Mouse (Mus musculus): ENCODE results near the gene Rcan1. TPM values are rescaled to one million over a fixed set of nuclear protein-coding genes. Genes with fewer than 3 reads are reported as not detected.

The Rcan1 gene
- polyA plus RNA-seq, 1 experiment: 20.2 TPM

- no peaks in the 10 kb centered on the region for H3K27me3 ChIP-seq (ENCODE audit: control insufficient read depth, insufficient read depth, insufficient read length)
- no peaks in the 10 kb centered on the region for H3K79me2 ChIP-seq (ENCODE audit: control insufficient read depth, insufficient read depth)
- H3ac ChIP-seq (ENCODE audit: control insufficient read depth, insufficient read length): no peak overlapping the region
- no peaks in the 10 kb centered on the region for H3K36me3 ChIP-seq (ENCODE audit: control insufficient read depth, insufficient read depth)
- no peak for TF ChIP-seq MAX (IDR thresholded peaks at IDR 0.05; ENCODE audit: low read depth)
- TF ChIP-seq CEBPB (IDR thresholded peaks at IDR 0.05; ENCODE audit: insufficient read depth, poor library complexity, severe bottlenecking): no peak
- no peak for TF ChIP-seq POLR2AphosphoS2 (IDR thresholded peaks at IDR 0.05; ENCODE audit: insufficient read length, low read depth)
- TF ChIP-seq POLR2A (IDR thresholded peaks at IDR 0.05; ENCODE audit: insufficient read length, low read depth): no peak
- TF ChIP-seq TCF3 (IDR thresholded peaks at IDR 0.05; ENCODE audit: insufficient read length, low read depth): no peak
- TF ChIP-seq MYOD1 (IDR thresholded peaks at IDR 0.05; ENCODE audit: control insufficient read depth in 1 of 3, insufficient read length in 2 of 3, low read depth in 2 of 3): no peak
- no peak for TF ChIP-seq TCF12 (IDR thresholded peaks at IDR 0.05; ENCODE audit: insufficient read depth, poor library complexity, severe bottlenecking)
- no peak overlapping the region for H3K4me3 ChIP-seq
- no peak overlapping the region for H3K4me2 ChIP-seq (ENCODE audit: low read depth)
These were observed 41.2 kb upstream of the Rcan1 start for GRCm38 (mm10) chr16:92511773-92512391.

DNA sequence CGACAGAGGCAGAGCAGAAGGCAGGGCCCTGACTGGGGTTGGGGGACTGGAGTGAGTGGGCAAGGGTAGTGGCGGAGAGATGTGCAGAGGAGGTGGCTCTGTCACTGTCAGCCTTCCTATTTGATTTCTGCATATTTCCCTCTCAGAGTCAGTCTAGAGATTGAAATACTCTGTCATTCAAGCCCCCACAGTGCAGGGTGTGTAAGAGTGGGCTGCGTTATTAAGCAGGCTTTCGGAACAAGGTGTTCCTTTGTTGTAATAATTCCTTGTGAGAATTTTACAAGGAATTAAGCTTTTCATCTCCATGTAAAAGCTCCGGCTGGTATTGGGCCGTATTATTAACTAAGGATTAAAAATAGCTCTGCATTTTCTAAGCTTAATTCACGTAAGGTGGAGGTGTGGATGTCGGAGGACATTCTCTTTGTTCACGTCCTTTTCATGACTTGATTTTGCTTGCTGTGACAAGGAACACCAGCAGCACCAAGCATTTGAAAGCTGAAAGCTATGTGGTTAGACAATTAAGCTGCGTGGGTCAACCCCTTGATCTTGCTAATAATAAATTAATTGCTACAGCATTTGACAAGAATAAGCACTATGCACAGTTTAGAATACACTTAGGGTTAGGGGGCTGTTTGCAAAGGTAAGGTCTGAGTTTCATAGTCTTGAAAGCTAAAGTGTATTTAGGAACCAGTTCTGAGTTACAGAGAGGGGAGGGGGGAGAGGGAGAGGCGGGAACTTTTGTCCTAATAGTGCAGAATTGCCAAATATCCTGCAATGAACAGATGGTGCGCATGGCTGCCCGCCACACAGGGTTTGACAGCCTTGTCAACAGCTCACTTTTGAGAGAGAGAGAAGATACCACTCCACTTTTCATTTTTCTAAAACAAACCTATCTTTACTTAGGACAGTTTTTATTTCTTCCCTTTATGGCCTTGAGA, 40.4 kb upstream of the Rcan1 start:
- no peak overlapping the region for H3ac ChIP-seq (ENCODE audit: control insufficient read depth, insufficient read length)
- no peak overlapping the region for H3K4me2 ChIP-seq (ENCODE audit: low read depth)

DNA sequence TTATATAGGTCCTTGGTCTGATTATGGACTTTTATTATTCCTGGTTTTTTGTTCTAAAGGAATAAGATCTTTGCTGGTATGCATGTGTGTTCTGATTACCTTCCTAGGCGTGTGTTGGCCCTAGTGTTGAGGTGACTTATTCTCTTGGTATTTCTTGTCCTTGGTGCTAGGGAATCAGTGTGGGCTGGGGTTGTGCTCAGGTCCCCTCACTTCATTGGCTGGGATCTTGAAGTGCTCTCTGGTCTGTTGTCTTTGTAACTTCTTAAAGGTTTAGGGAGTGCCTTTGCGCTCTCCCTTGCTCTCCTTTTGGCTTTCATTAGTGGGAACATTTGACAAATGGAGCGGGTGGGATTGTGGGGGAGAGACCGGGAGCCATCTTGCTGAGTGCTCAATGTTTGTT, 36.9 kb upstream of the Rcan1 start:
- no peak overlapping the region for H3K4me2 ChIP-seq (ENCODE audit: low read depth)
- H3K27me3 ChIP-seq (ENCODE audit: control insufficient read depth, insufficient read depth, insufficient read length): no peaks in the 10 kb centered on the region
- no peak overlapping the region for H3K4me3 ChIP-seq
- TF ChIP-seq REST (IDR thresholded peaks at IDR 0.05; ENCODE audit: insufficient read depth, insufficient read length) (no peak), SRF (IDR thresholded peaks at IDR 0.05; ENCODE audit: control insufficient read depth, insufficient read length, low read depth) (no peak), CEBPB (IDR thresholded peaks at IDR 0.05; ENCODE audit: insufficient read depth, poor library complexity, severe bottlenecking) (no peak), MYOD1 (IDR thresholded peaks at IDR 0.05; ENCODE audit: control insufficient read depth in 1 of 3, insufficient read length in 2 of 3, low read depth in 2 of 3) (no peak), MYOG (IDR thresholded peaks at IDR 0.05; ENCODE audit: control insufficient read depth in 1 of 3, insufficient read depth in 1 of 3, insufficient read length in 2 of 3, low read depth in 2 of 3) (no peak), TCF3 (IDR thresholded peaks at IDR 0.05; ENCODE audit: insufficient read length, low read depth) (no peak), TCF12 (IDR thresholded peaks at IDR 0.05; ENCODE audit: insufficient read depth, poor library complexity, severe bottlenecking) (no peak)
- no peaks in the 10 kb centered on the region for H3K79me2 ChIP-seq (ENCODE audit: control insufficient read depth, insufficient read depth)
- no peak overlapping the region for H3ac ChIP-seq (ENCODE audit: control insufficient read depth, insufficient read length)
- H3K36me3 ChIP-seq (ENCODE audit: control insufficient read depth, insufficient read depth): no peaks in the 10 kb centered on the region

More for the DNA sequence above, 40.4 kb upstream of the Rcan1 start:
- no peak overlapping the region for H3K4me3 ChIP-seq
- TF ChIP-seq POLR2AphosphoS2 (IDR thresholded peaks at IDR 0.05; ENCODE audit: insufficient read length, low read depth) (no peak), MYOD1 (IDR thresholded peaks at IDR 0.05; ENCODE audit: control insufficient read depth in 1 of 3, insufficient read length in 2 of 3, low read depth in 2 of 3) (no peak), MYOG (IDR thresholded peaks at IDR 0.05; ENCODE audit: control insufficient read depth in 1 of 3, insufficient read depth in 1 of 3, insufficient read length in 2 of 3, low read depth in 2 of 3) (no peak), USF1 (IDR thresholded peaks at IDR 0.05; ENCODE audit: low read depth) (no peak), REST (IDR thresholded peaks at IDR 0.05; ENCODE audit: insufficient read depth, insufficient read length) (no peak), SRF (IDR thresholded peaks at IDR 0.05; ENCODE audit: control insufficient read depth, insufficient read length, low read depth) (no peak)
- no peaks in the 10 kb centered on the region for H3K36me3 ChIP-seq (ENCODE audit: control insufficient read depth, insufficient read depth)
- H3K79me2 ChIP-seq (ENCODE audit: control insufficient read depth, insufficient read depth): no peaks in the 10 kb centered on the region
- H3K27me3 ChIP-seq (ENCODE audit: control insufficient read depth, insufficient read depth, insufficient read length): no peaks in the 10 kb centered on the region

- Histone ChIP-seq H3K4me2 (ENCODE audit: low read depth) (no peak overlapping the region), H3K36me3 (ENCODE audit: control insufficient read depth, insufficient read depth) (no peaks in the 10 kb centered on the region), H3K27me3 (ENCODE audit: control insufficient read depth, insufficient read depth, insufficient read length) (peaks cover 15% of the 10 kb centered on the region), H3ac (ENCODE audit: control insufficient read depth, insufficient read length) (no peak overlapping the region), H3K79me2 (ENCODE audit: control insufficient read depth, insufficient read depth) (no peaks in the 10 kb centered on the region), H3K4me3 (no peak overlapping the region)
- no peak for TF ChIP-seq POLR2AphosphoS2 (IDR thresholded peaks at IDR 0.05; ENCODE audit: insufficient read length, low read depth)
- TF ChIP-seq USF1 (IDR thresholded peaks at IDR 0.05; ENCODE audit: low read depth): no peak
- TF ChIP-seq MYOD1 (IDR thresholded peaks at IDR 0.05; ENCODE audit: control insufficient read depth in 1 of 3, insufficient read length in 2 of 3, low read depth in 2 of 3): no peak
- TF ChIP-seq MAX (IDR thresholded peaks at IDR 0.05; ENCODE audit: low read depth): no peak
- no peak for TF ChIP-seq REST (IDR thresholded peaks at IDR 0.05; ENCODE audit: insufficient read depth, insufficient read length)
- no peak for TF ChIP-seq E2F4 (IDR thresholded peaks at IDR 0.05; ENCODE audit: insufficient read depth)
These were observed 32.4 kb upstream of the Rcan1 start for GRCm38 (mm10) chr16:92503105-92503504.

- Histone ChIP-seq H3ac (ENCODE audit: control insufficient read depth, insufficient read length) (no peak overlapping the region), H3K79me2 (ENCODE audit: control insufficient read depth, insufficient read depth) (no peaks in the 10 kb centered on the region), H3K36me3 (ENCODE audit: control insufficient read depth, insufficient read depth) (no peaks in the 10 kb centered on the region), H3K4me2 (ENCODE audit: low read depth) (no peak overlapping the region), H3K27me3 (ENCODE audit: control insufficient read depth, insufficient read depth, insufficient read length) (peaks cover 15% of the 10 kb centered on the region), H3K4me3 (no peak overlapping the region)
- TF ChIP-seq MYOD1 (IDR thresholded peaks at IDR 0.05; ENCODE audit: control insufficient read depth in 1 of 3, insufficient read length in 2 of 3, low read depth in 2 of 3): no peak
- TF ChIP-seq TCF3 (IDR thresholded peaks at IDR 0.05; ENCODE audit: insufficient read length, low read depth): no peak
- no peak for TF ChIP-seq MYOG (IDR thresholded peaks at IDR 0.05; ENCODE audit: control insufficient read depth in 1 of 3, insufficient read depth in 1 of 3, insufficient read length in 2 of 3, low read depth in 2 of 3)
- no peak for TF ChIP-seq REST (IDR thresholded peaks at IDR 0.05; ENCODE audit: insufficient read depth, insufficient read length)
- no peak for TF ChIP-seq POLR2AphosphoS2 (IDR thresholded peaks at IDR 0.05; ENCODE audit: insufficient read length, low read depth)
- no peak for TF ChIP-seq MAX (IDR thresholded peaks at IDR 0.05; ENCODE audit: low read depth)
- TF ChIP-seq POLR2A (IDR thresholded peaks at IDR 0.05; ENCODE audit: insufficient read length, low read depth): no peak
- TF ChIP-seq TCF12 (IDR thresholded peaks at IDR 0.05; ENCODE audit: insufficient read depth, poor library complexity, severe bottlenecking): no peak
These were observed 29.9 kb upstream of the Rcan1 start for GRCm38 (mm10) chr16:92500534-92500933.
